Mouse (Mus musculus): ENCODE measurements around the gene Emp1. TPM values are rescaled to one million over a fixed set of nuclear protein-coding genes. Genes with fewer than 3 reads are reported as not detected.
A peak's percentile ranks its signal among the peaks of the same experiment; 100 is the strongest.

Emp1 gene
- polyA plus RNA-seq (2016; fragmentation: Nextera tagmentation; extraction: Ambion mirVana): 3.4 and 5.1 TPM in 2 replicates

DNA sequence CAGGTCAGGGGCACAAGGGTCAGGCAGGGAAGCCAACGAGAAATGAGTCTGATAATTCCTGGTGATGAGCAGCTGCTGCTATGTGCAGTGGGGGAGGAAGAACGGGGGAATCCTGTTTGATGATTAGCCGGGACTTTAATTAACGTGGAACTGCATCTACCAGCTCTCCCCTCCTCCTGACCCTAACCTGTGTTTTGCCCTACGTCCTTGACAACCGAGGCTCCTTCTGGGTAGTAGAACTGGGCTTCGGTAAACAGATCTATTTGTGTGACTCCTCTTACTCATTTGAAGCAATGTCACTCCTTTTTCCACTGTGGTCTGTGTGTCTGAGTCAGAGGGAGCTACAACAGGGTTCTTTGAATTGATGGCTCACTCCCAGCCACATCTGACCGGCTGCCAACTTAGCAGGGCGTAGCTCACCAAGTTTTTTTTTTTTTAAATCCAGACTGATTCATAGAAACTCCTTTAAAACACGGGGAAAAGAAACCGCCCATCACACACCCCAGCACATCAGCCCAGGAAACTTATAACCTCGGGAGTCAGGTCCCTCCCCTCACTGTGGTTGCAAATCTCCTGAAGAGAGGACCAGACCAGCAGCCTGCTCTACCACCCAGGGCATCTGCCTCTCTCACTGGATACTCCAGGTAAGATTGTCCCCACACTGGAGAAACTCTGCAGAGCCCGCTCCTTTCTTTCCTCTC, at the start of gene Emp1:
Emp1 (plus strand) TSS at position 87 of the 701 bp plus-strand sequence.
- H3K27me3 ChIP-seq (ENCODE audit: poor library complexity, severe bottlenecking): no peaks in the 10 kb centered on the region
- DNase-seq (ENCODE audit: extremely low spot score, low spot score): no peak
- no peak within 1 kb of the TSS for H3K4me3 ChIP-seq
- H3K27ac ChIP-seq: peak within 1 kb of the TSS; percentile 60; the same call in 1 of the 2 replicates
- H3K36me3 ChIP-seq (replicated peaks): no peaks in the 10 kb centered on the region
- no peaks in the 10 kb centered on the region for H3K9me3 ChIP-seq
- WGBS: 57% methylated on average over 13 of the region's 13 CpGs
- peaks cover 36% of the 10 kb centered on the region for H3K4me1 ChIP-seq

DNA sequence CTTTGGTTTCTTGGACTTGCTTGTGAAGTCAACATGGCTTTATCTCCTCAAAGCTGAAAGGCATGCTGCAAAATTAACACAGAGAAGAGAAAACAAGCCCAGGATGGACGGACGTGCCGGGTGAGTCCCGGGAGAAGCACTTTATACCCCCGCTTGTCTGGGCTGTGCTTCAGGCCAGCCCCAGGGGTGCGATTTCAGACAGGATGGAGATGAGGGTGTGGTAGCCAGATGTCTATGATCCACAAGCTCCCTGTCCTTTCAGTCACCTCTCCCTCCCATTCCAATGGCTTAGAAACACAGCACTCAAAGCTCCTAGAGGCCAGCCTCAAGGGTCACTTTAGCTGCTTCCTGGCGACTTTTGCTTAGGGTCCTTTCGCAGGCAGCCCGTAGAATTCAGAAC, 48.4 kb upstream of the Emp1 start:
- Histone ChIP-seq H3K4me1 (no peaks in the 10 kb centered on the region), H3K27me3 (ENCODE audit: poor library complexity, severe bottlenecking) (no peaks in the 10 kb centered on the region), H3K9me3 (no peaks in the 10 kb centered on the region), H3K4me3 (no peak overlapping the region), H3K27ac (no peak overlapping the region), H3K36me3 (replicated peaks) (no peaks in the 10 kb centered on the region)
- WGBS: 86% methylated on average over 9 of the region's 9 CpGs
- no peak for DNase-seq (ENCODE audit: extremely low spot score, low spot score)

DNA sequence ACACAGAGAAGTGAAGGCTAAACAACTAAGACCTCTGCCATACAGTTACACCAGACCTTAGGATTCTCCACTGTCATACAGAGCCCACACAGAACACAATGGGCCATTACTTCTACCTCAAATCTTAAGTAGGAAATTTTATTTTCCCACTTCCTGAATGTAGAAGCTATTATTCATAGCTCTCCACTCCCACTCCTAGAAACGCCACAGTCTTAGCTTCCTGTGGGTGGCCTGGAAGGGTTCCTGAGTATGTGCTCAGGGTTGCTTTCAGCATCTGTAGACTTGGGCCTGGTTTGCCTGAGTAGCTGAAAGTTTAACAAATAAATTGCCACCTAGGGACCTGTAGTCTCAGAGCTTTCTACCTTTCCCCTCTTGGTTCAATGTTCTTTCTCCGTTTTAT, 46.2 kb upstream of the Emp1 start:
- Histone ChIP-seq H3K4me1 (no peaks in the 10 kb centered on the region), H3K9me3 (no peaks in the 10 kb centered on the region), H3K27me3 (ENCODE audit: poor library complexity, severe bottlenecking) (no peaks in the 10 kb centered on the region), H3K4me3 (no peak overlapping the region), H3K36me3 (replicated peaks) (no peaks in the 10 kb centered on the region), H3K27ac (no peak overlapping the region)
- 82% methylated on average over 2 of the region's 2 CpGs for WGBS
- DNase-seq (ENCODE audit: extremely low spot score, low spot score): no peak

DNA sequence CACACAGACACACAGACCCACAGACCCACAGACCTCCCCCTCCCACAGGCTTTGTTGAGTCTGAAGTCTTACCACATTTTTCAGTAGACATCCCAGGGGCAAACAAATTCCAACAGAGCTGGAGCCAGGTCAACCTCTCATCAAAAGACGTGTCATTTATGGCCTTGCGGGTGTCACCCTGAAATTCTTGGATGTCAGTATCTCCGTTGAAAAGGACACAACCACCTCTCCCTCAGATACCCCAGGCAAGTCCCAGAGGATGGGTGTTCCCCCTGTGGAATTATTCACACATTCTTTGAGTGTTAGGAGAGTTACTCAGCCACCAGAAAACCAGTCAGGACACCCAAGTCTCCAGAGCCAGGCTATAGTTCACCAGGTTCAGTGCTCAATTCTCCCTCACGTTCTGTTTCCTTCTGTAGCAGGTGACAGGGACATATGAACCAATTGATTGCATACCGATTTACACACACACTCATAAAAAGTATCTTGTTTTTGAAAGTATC, 42.9 kb upstream of the Emp1 start:
- DNase-seq (ENCODE audit: extremely low spot score, low spot score): no peak
- no peak overlapping the region for H3K27ac ChIP-seq
- no peaks in the 10 kb centered on the region for H3K9me3 ChIP-seq
- H3K27me3 ChIP-seq (ENCODE audit: poor library complexity, severe bottlenecking): no peaks in the 10 kb centered on the region
- 88% methylated on average over 5 of the region's 5 CpGs for WGBS
- peaks cover 13% of the 10 kb centered on the region for H3K4me1 ChIP-seq
- no peak overlapping the region for H3K4me3 ChIP-seq
- no peaks in the 10 kb centered on the region for H3K36me3 ChIP-seq (replicated peaks)

DNA sequence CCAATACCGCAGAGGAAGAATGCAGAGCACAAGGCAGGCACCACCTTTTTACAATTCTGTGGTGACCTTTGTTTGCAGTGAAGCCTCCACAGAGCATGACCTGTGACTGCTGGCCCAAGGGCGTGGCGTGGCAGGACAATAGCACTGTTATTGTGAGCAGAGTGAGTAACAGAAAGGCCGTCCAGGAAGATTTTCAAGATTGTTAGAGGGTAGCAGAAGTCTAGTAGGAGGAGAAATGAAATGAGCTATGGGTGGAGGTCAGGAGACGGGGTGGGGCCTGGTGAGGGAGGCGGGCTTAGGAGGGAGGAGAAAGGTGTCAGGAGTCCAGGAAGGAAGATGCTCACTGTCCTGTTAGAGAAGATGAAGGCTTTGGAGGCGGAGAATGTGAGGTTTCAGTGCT, 39.6 kb upstream of the Emp1 start:
- H3K9me3 ChIP-seq: no peaks in the 10 kb centered on the region
- no peak for DNase-seq (ENCODE audit: extremely low spot score, low spot score)
- H3K27me3 ChIP-seq (ENCODE audit: poor library complexity, severe bottlenecking): no peaks in the 10 kb centered on the region
- peak overlapping the region; percentile 59 for H3K27ac ChIP-seq
- no peak overlapping the region for H3K4me3 ChIP-seq
- 70% methylated on average over 7 of the region's 7 CpGs for WGBS
- H3K36me3 ChIP-seq (replicated peaks): no peaks in the 10 kb centered on the region
- peaks cover 13% of the 10 kb centered on the region for H3K4me1 ChIP-seq

DNA sequence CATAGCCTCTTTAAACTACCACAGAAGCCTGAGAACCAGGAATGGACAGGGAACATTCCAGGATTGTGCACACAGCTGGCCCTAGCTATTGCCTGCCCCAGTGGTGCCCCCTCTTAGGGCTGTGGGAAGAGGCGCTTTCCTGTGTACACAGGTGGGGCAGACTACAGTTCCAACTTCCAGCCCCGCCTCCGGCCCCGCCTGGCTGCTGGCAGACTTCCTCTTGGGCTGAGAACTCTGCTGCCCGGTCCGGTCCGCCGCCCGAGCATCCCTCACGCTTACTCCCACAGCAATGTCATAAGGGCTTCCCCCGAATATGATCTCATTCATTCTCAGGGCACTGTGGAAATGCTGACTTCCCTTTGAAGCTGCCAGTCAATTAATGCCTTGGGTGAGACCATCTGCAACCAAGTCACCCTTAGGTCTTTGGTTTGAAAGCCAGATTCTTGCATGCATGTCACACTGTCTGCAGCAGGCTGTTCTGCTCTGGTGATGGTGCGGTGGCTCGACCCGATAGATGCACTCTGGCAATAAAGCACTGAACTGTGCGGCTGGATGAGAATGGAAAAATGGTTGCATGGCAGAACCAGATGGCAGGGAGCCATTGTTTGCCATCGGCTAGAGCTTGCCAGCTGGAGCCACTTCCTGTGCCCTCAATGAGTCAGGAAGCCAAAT, 38.9 kb upstream of the Emp1 start:
- H3K4me3 ChIP-seq: no peak overlapping the region
- no peak for DNase-seq (ENCODE audit: extremely low spot score, low spot score)
- H3K27me3 ChIP-seq (ENCODE audit: poor library complexity, severe bottlenecking): no peaks in the 10 kb centered on the region
- 62% methylated on average over 16 of the region's 16 CpGs for WGBS
- H3K27ac ChIP-seq: peak overlapping the region; percentile 59
- H3K36me3 ChIP-seq (replicated peaks): no peaks in the 10 kb centered on the region
- H3K4me1 ChIP-seq: peaks cover 13% of the 10 kb centered on the region
- H3K9me3 ChIP-seq: no peaks in the 10 kb centered on the region

DNA sequence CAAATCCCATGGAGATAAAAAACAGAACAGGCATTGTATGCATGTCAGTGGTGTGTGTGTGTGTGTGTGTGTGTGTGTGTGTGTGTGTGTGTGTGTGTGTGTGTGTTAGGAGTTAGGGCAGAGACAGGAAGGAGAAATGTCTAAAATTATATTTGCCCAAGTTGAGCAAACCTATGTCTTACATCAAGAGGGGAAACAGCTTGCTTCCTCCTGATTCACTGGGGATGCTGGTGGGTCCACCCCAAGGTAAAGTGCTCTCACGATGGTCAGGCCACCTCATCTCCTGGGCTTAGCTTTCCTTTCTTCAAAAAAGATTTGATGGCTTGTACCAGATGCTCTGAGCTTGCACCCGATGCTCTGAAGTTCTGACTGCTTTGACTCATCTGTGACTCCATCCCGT, 38.2 kb upstream of the Emp1 start:
- H3K27me3 ChIP-seq (ENCODE audit: poor library complexity, severe bottlenecking): no peaks in the 10 kb centered on the region
- H3K36me3 ChIP-seq (replicated peaks): no peaks in the 10 kb centered on the region
- H3K9me3 ChIP-seq: no peaks in the 10 kb centered on the region
- H3K4me3 ChIP-seq: no peak overlapping the region
- H3K4me1 ChIP-seq: peaks cover 13% of the 10 kb centered on the region
- DNase-seq (ENCODE audit: extremely low spot score, low spot score): no peak
- 79% methylated on average over 3 of the region's 3 CpGs for WGBS
- H3K27ac ChIP-seq: no peak overlapping the region

DNA sequence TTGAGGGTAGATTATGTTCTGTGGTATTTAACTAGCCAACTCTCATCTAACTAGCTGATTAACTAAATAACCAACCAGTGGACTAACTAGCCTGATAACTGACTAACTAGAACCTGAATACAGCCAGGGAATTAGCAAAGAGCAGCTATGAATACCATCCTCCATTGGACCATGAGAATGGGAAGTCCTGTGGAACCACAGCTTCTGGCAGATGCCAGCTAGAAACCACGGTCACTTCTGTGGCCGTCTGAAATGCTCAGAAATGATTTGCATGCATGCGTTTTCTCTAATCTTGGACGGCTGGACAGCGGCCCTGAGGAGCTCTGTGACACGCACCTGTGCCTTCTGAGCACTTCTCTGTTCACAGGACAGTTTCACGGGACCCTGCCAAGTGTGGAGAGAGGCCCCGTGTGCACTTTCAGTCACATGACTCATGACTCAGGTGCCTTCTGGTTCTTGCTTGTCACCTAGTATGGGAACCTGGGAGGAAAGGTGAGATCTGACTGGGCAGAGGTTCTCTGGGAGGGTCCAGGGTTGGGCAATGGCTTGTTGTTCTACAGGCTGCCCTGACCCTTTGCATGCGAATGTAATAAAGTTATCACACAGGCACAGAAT, 37.6 kb upstream of the Emp1 start:
- WGBS: 90% methylated on average over 9 of the region's 9 CpGs

DNA sequence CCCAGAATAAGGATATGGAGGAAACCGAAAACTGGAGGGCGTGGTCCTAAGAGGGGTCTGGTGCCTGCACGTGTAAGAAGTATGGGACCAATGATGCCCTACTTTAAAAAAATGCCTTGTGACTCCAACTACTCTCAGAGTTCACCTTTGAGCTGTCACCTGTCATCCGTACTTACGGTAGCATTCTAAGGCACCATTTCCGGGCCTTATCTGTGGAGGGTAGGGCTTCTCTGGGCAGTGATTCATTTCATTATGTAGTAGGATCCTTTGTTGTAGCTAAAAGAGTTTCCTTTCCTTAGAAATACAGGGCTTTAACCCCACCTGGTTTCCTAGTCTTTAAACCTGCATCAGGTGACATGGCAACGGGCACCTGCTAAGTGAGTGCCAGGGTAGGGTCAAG, 35.5 kb upstream of the Emp1 start:
- H3K4me1 ChIP-seq: peaks cover 13% of the 10 kb centered on the region
- 91% methylated on average over 7 of the region's 7 CpGs for WGBS
- no peaks in the 10 kb centered on the region for H3K9me3 ChIP-seq
- no peak for DNase-seq (ENCODE audit: extremely low spot score, low spot score)
- no peaks in the 10 kb centered on the region for H3K27me3 ChIP-seq (ENCODE audit: poor library complexity, severe bottlenecking)
- H3K27ac ChIP-seq: no peak overlapping the region
- no peaks in the 10 kb centered on the region for H3K36me3 ChIP-seq (replicated peaks)
- no peak overlapping the region for H3K4me3 ChIP-seq

More for the DNA sequence above, 37.6 kb upstream of the Emp1 start:
- no peaks in the 10 kb centered on the region for H3K9me3 ChIP-seq
- no peaks in the 10 kb centered on the region for H3K36me3 ChIP-seq (replicated peaks)
- H3K27me3 ChIP-seq (ENCODE audit: poor library complexity, severe bottlenecking): no peaks in the 10 kb centered on the region
- no peak for DNase-seq (ENCODE audit: extremely low spot score, low spot score)
- no peak overlapping the region for H3K27ac ChIP-seq
- peaks cover 13% of the 10 kb centered on the region for H3K4me1 ChIP-seq
- H3K4me3 ChIP-seq: no peak overlapping the region

DNA sequence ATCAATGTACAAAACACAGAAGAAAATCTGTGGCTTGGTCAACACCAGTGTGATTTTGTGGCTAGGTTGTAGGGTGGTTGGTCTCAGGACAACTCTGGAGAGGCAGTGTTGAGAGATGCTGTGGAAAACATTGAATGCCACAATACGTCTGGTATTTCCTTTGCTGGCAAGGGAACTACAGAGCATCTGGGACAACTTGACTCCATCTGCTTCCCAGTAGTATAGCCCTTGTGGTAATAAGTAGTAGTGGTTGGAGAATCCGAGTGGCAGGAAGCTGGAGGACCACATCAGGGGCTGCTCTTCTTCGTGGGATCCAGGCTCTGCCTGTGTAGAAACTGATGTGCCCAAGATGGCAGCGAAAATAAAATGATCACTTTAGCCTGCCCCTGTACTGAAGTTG, 30.4 kb upstream of the Emp1 start:
- no peaks in the 10 kb centered on the region for H3K27me3 ChIP-seq (ENCODE audit: poor library complexity, severe bottlenecking)
- H3K4me3 ChIP-seq: no peak overlapping the region
- no peak overlapping the region for H3K27ac ChIP-seq
- H3K9me3 ChIP-seq: no peaks in the 10 kb centered on the region
- no peaks in the 10 kb centered on the region for H3K36me3 ChIP-seq (replicated peaks)
- H3K4me1 ChIP-seq: peaks cover 23% of the 10 kb centered on the region
- DNase-seq (ENCODE audit: extremely low spot score, low spot score): no peak
- WGBS: 80% methylated on average over 4 of the region's 4 CpGs

DNA sequence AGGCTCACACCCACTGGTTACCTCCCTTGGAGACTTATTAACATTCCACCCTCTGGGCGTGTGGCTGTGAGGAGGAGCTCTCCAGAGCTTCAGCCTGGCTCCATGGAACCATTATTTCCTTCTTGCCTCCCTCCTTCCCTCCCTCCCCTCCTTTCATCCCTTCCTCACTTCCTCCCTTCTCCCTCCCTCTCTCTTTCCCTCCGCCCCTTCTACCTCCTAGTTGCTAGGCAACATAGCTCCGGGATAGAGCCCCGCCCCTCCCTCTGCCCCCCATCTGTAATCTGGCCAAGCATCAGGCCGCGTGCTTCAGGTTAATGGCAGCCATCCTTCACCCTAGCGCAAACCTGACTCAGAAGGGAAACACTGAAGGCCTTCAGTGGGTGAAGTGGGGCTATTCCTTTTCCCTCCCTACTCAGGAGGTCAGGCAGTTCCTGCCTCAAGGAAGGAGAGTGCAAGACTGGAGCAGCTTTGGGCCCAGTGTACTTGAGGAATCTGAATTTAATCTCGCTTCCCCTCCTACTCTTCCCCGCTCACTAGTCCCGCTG, 29.5 kb upstream of the Emp1 start:
- Histone ChIP-seq H3K9me3 (no peaks in the 10 kb centered on the region), H3K4me1 (peaks cover 23% of the 10 kb centered on the region), H3K36me3 (replicated peaks) (no peaks in the 10 kb centered on the region), H3K4me3 (peak overlapping the region; percentile 22; the same call in 1 of the 2 replicates), H3K27ac (peak overlapping the region; percentile 79), H3K27me3 (ENCODE audit: poor library complexity, severe bottlenecking) (no peaks in the 10 kb centered on the region)
- 24% methylated on average over 10 of the region's 10 CpGs for WGBS
- peak; percentile 46 for DNase-seq (ENCODE audit: extremely low spot score, low spot score)

DNA sequence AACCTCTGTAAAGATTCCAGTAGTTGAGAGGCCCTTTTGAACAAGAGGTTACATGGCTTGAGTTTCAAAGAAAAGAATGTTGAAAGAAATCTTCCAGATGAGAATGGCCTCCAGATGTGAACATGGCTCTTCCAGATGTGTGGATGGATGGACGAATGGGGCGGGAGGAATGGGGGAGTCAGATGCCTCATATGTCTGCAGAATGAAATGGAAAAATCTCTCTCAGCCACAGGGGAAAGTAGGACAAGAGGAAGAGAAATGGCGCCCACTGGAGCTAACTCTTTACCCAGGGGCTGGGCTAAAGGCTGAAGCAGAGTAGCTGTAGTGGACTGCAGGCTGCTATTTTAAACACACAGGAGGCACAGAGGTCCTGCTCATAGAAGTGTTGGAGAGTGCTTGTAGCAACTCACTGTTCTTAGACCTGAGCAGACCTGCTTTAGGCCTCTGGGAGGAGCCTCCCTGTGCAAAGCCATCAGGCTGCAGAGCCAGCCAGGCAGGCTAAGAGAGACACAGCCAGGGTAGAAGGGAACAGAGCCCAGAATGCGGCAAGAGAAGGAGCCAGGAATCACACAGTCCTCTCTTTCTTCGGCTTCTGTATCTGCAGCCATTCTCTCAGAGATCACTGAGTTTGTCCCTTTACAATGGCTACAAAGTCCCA, 28.2 kb upstream of the Emp1 start:
- WGBS: 82% methylated on average over 5 of the region's 5 CpGs
- Histone ChIP-seq H3K4me3 (no peak overlapping the region), H3K9me3 (no peaks in the 10 kb centered on the region), H3K36me3 (replicated peaks) (no peaks in the 10 kb centered on the region), H3K27me3 (ENCODE audit: poor library complexity, severe bottlenecking) (no peaks in the 10 kb centered on the region), H3K27ac (peak overlapping the region; percentile 53), H3K4me1 (peaks cover 23% of the 10 kb centered on the region)
- no peak for DNase-seq (ENCODE audit: extremely low spot score, low spot score)
